Mouse (Mus musculus) E14TG2a.4 (cell line): ENCODE data around the gene Zfp764.

ENCODE experiments used
- CTCF ChIP-seq: conservative IDR thresholded peaks from 2 replicates; pipeline ENCODE4 v1.5.1; 2014; ENCODE audit warnings: low read length
- POU5F1 ChIP-seq: IDR thresholded peaks from 2 replicates; pipeline ENCODE4 v1.6.1; 2014; ENCODE audit warnings: low read length, borderline replicate concordance

- TF ChIP-seq CTCF (no peak), POU5F1 (no peak)
These were observed 43.3 kb upstream of the Zfp764 start for GRCm38 (mm10) chr7:127449966-127450365.
